Mouse (Mus musculus): ENCODE data around the gene Grip1. TPM values are rescaled to one million over a fixed set of nuclear protein-coding genes. Genes with fewer than 3 reads are reported as not detected.

Grip1 gene
- total and polyA plus RNA-seq, 2 experiments from 2014 or later, result 0.38 to 0.67 TPM

DNA sequence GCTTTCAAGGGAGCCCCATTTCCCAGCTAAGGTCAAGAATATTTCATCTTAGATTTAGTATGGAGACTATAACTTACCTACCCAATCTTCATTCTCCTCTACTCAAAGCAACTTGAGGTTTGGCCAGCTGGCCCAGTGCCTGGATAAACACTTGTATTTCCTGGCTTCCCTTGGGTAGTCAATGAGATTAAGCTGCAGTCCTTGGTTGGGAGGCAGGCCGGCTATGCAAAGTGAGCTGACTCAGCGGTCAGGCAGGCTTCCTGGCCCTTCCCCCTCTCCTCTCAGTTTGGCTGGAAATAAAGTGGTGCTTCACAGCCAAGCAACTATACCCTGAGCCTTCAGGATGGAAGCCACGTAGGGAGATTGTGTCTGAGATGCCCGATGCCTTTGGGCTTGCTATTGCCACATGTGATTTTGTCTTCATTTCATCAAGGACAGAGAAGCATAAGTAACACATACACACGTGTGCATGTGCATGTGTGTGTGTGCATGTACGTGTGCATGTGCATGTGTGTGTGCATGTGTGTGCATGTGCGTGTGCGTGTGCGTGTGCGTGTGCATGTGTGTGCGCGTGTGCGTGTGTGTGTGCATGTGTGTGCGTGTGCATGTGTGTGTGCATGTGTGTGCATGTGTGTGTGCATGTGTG lies 161.7 kb downstream of the Grip1 start:
- TF ChIP-seq CTCF (IDR thresholded peaks at IDR 0.05; ENCODE audit: low read depth) (no peak), EP300 (IDR thresholded peaks at IDR 0.05; ENCODE audit: low read depth) (no peak)
- Histone ChIP-seq H3K36me3 (replicated peaks; ENCODE audit: control insufficient read depth, insufficient read depth, low read length) (no peaks in the 10 kb centered on the region), H3K4me3 (ENCODE audit: low read depth, low read length) (no peak overlapping the region), H3K9ac (replicated peaks; ENCODE audit: low read depth, low read length) (no peak overlapping the region), H3K27ac (ENCODE audit: low read depth) (no peak overlapping the region), H3K4me2 (ENCODE audit: low read depth, low read length) (peak overlapping the region; percentile 33; the same call in 1 of the 2 replicates), H3K4me1 (ENCODE audit: control insufficient read depth, insufficient read depth) (peaks cover 12% of the 10 kb centered on the region), H3K9me3 (replicated peaks; ENCODE audit: control insufficient read depth, low read length) (no peaks in the 10 kb centered on the region), H3K27me3 (ENCODE audit: control insufficient read depth, insufficient read depth, low read length) (no peaks in the 10 kb centered on the region)
- 64% methylated on average over 14 of the region's 14 CpGs for WGBS
- ATAC-seq (ENCODE audit: insufficient read depth, low read depth) (peak; percentile 97), DNase-seq (ENCODE audit: low spot score) (peak; percentile 94)

DNA sequence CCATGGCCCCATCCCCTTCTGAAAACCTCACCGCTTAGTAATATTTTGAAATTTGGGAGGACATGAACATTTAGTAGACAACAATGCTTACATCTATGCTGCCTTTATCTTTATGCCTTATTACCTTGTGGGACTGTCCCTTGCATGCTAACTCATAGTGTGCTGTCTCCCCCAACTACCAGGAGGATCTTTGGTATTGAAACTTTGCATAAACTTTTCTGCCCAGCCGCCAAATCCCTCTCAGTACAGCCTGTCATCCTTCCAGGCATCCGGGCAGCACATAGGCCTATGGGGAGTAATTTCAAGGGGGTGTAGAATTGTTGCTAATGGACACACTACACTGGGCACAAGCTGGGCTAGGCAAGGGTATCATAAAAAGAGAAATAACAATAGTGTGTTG lies 162.4 kb downstream of the Grip1 start:
- Histone ChIP-seq H3K9ac (replicated peaks; ENCODE audit: low read depth, low read length) (no peak overlapping the region), H3K36me3 (replicated peaks; ENCODE audit: control insufficient read depth, insufficient read depth, low read length) (no peaks in the 10 kb centered on the region), H3K27me3 (ENCODE audit: control insufficient read depth, insufficient read depth, low read length) (no peaks in the 10 kb centered on the region), H3K4me3 (ENCODE audit: low read depth, low read length) (no peak overlapping the region), H3K9me3 (replicated peaks; ENCODE audit: control insufficient read depth, low read length) (no peaks in the 10 kb centered on the region), H3K4me1 (ENCODE audit: control insufficient read depth, insufficient read depth) (peaks cover 12% of the 10 kb centered on the region), H3K4me2 (ENCODE audit: low read depth, low read length) (no peak overlapping the region), H3K27ac (ENCODE audit: low read depth) (no peak overlapping the region)
- DNase-seq (ENCODE audit: low spot score) (no peak), ATAC-seq (ENCODE audit: insufficient read depth, low read depth) (no peak)
- TF ChIP-seq EP300 (IDR thresholded peaks at IDR 0.05; ENCODE audit: low read depth), result no peak
- TF ChIP-seq CTCF (IDR thresholded peaks at IDR 0.05; ENCODE audit: low read depth), result no peak
- WGBS, result 77% methylated on average over 3 of the region's 3 CpGs

DNA sequence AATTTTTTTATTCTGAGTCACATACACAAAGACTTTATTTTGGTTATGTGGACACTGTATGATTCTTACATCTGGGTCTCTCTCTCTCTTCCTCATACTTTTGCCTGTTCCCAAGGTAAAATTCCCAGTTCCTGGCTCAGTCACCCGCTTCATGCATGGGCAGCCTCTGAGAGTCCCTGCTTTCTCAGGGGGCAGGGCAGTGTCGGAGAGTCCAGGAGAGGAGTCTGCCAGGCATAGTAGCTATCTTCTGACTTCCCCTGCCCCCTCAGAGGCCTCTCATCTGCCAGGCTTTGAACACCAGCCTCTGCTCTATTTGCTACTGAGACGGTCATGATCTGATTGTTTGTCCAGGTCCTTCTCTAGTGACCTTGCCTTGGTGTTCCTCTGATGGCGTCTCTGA lies 175.0 kb downstream of the Grip1 start:
- TF ChIP-seq CTCF (IDR thresholded peaks at IDR 0.05; ENCODE audit: low read depth) (no peak), EP300 (IDR thresholded peaks at IDR 0.05; ENCODE audit: low read depth) (no peak)
- Histone ChIP-seq H3K4me2 (ENCODE audit: low read depth, low read length) (no peak overlapping the region), H3K4me3 (ENCODE audit: low read depth, low read length) (no peak overlapping the region), H3K9me3 (replicated peaks; ENCODE audit: control insufficient read depth, low read length) (no peaks in the 10 kb centered on the region), H3K27ac (ENCODE audit: low read depth) (no peak overlapping the region), H3K4me1 (ENCODE audit: control insufficient read depth, insufficient read depth) (no peaks in the 10 kb centered on the region), H3K36me3 (replicated peaks; ENCODE audit: control insufficient read depth, insufficient read depth, low read length) (no peaks in the 10 kb centered on the region), H3K27me3 (ENCODE audit: control insufficient read depth, insufficient read depth, low read length) (no peaks in the 10 kb centered on the region), H3K9ac (replicated peaks; ENCODE audit: low read depth, low read length) (no peak overlapping the region)
- DNase-seq (ENCODE audit: low spot score) (no peak), ATAC-seq (ENCODE audit: insufficient read depth, low read depth) (no peak)
- 44% methylated on average over 4 of the region's 4 CpGs for WGBS

DNA sequence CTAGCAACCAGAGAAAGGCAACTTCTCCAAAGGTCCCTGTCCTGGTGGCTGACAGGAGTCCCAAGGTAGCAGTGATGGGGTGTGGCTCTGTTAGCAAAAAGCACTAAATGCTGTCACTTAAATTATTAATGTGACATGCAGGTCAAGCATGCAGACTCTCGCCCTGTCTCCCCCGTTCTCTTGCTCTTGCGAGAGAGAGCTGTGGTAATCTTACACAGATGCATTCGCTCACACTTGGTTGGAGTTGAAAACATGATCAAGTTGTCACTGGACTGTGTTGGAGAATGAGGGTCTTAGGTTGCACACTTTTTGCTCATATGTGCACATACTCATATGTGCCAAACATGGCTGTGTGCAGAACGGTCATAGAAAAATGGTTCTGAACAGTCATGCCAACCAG lies 176.8 kb downstream of the Grip1 start:
- Histone ChIP-seq H3K27ac (ENCODE audit: low read depth) (no peak overlapping the region), H3K9ac (replicated peaks; ENCODE audit: low read depth, low read length) (no peak overlapping the region), H3K4me1 (ENCODE audit: control insufficient read depth, insufficient read depth) (no peaks in the 10 kb centered on the region), H3K36me3 (replicated peaks; ENCODE audit: control insufficient read depth, insufficient read depth, low read length) (no peaks in the 10 kb centered on the region), H3K27me3 (ENCODE audit: control insufficient read depth, insufficient read depth, low read length) (no peaks in the 10 kb centered on the region), H3K4me2 (ENCODE audit: low read depth, low read length) (no peak overlapping the region), H3K4me3 (ENCODE audit: low read depth, low read length) (no peak overlapping the region), H3K9me3 (replicated peaks; ENCODE audit: control insufficient read depth, low read length) (no peaks in the 10 kb centered on the region)
- ATAC-seq (ENCODE audit: insufficient read depth, low read depth) (no peak), DNase-seq (ENCODE audit: low spot score) (no peak)
- TF ChIP-seq EP300 (IDR thresholded peaks at IDR 0.05; ENCODE audit: low read depth) (no peak), CTCF (IDR thresholded peaks at IDR 0.05; ENCODE audit: low read depth) (no peak)
- WGBS, result 82% methylated on average over 5 of the region's 5 CpGs

DNA sequence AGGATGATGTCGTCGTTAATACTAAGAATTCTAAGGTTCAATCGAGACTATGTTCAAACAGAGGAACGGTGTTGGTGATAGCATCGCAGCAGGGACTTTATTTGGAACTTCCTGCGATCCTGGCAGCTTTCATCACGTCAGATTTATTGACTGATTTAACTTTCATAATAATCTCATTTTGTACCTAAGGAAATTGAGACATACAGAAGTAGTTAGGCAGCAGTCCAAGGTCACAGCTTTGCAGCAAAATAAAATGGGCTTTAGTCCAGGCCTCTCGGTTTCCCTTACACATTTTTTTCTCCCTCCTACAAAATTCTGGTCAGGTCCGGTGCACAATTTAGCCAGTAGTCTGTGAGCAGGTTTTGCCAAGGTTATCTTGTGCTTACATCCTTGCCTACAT lies 178.3 kb downstream of the Grip1 start:
- Histone ChIP-seq H3K9me3 (replicated peaks; ENCODE audit: control insufficient read depth, low read length) (no peaks in the 10 kb centered on the region), H3K4me2 (ENCODE audit: low read depth, low read length) (no peak overlapping the region), H3K27ac (ENCODE audit: low read depth) (no peak overlapping the region), H3K9ac (replicated peaks; ENCODE audit: low read depth, low read length) (no peak overlapping the region), H3K4me1 (ENCODE audit: control insufficient read depth, insufficient read depth) (no peaks in the 10 kb centered on the region), H3K36me3 (replicated peaks; ENCODE audit: control insufficient read depth, insufficient read depth, low read length) (no peaks in the 10 kb centered on the region), H3K4me3 (ENCODE audit: low read depth, low read length) (no peak overlapping the region), H3K27me3 (ENCODE audit: control insufficient read depth, insufficient read depth, low read length) (no peaks in the 10 kb centered on the region)
- DNase-seq (ENCODE audit: low spot score), result no peak
- TF ChIP-seq EP300 (IDR thresholded peaks at IDR 0.05; ENCODE audit: low read depth), result no peak
- TF ChIP-seq CTCF (IDR thresholded peaks at IDR 0.05; ENCODE audit: low read depth), result no peak
- no peak for ATAC-seq (ENCODE audit: insufficient read depth, low read depth)
- 64% methylated on average over 9 of the region's 9 CpGs for WGBS

DNA sequence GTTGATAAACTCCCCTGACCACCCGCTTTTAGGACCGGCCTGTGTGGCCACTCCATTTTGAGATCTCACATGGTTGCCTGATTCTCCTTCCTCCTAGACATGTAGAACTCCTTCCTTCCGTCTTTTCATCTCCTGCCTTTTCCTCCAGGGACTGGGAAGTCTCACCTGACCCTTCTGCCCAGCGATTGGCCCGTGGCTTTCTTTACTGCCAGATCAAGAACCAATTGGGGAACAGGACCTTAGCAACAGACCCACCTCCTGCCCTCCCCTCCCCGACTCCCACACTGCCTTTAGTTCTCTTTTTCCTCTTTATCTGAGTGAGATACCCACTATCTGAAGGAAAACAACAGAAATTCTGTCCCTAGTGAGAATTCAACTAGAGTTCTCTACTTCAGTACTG lies 180.9 kb downstream of the Grip1 start:
- ATAC-seq (ENCODE audit: insufficient read depth, low read depth), result 0 out of 2 replicates have a peak, but pooled peaks have one; percentile 55
- H3K27ac ChIP-seq (ENCODE audit: low read depth), result no peak overlapping the region
- H3K4me3 ChIP-seq (ENCODE audit: low read depth, low read length), result peak overlapping the region; percentile 36

More for the DNA sequence above, 180.9 kb downstream of the Grip1 start:
- peak; percentile 30 for DNase-seq (ENCODE audit: low spot score)
- Histone ChIP-seq H3K9ac (replicated peaks; ENCODE audit: low read depth, low read length) (no peak overlapping the region), H3K36me3 (replicated peaks; ENCODE audit: control insufficient read depth, insufficient read depth, low read length) (no peaks in the 10 kb centered on the region), H3K27me3 (ENCODE audit: control insufficient read depth, insufficient read depth, low read length) (no peaks in the 10 kb centered on the region), H3K9me3 (replicated peaks; ENCODE audit: control insufficient read depth, low read length) (no peaks in the 10 kb centered on the region), H3K4me1 (ENCODE audit: control insufficient read depth, insufficient read depth) (no peaks in the 10 kb centered on the region), H3K4me2 (ENCODE audit: low read depth, low read length) (peak overlapping the region; percentile 53)
- TF ChIP-seq EP300 (IDR thresholded peaks at IDR 0.05; ENCODE audit: low read depth) (no peak), CTCF (IDR thresholded peaks at IDR 0.05; ENCODE audit: low read depth) (no peak)
- 26% methylated on average over 6 of the region's 6 CpGs for WGBS

All from heart, postnatal 0 days (tissue).